Mouse (Mus musculus) heart, embryonic 16.5 days (tissue): ENCODE results near the gene Ptprf. TPM values are rescaled to one million over a fixed set of nuclear protein-coding genes. Genes with fewer than 3 reads are reported as not detected.

Experiments
- ATAC-seq: fragments of 200-750 bp; cut with Nextera tagmentation; replicated peaks from 2 replicates; pipeline ENCODE4 v1.8.0; 2017; ENCODE audit warnings: moderate number of reproducible peaks; ENCODE audit not compliant: insufficient read depth, low FRiP score; ENCODE audit errors: extremely low read depth
- H3K27ac ChIP-seq: fragments of 300-500 bp; sonication (generic); 2 replicates; pipeline ENCODE4 v1.5.1; 2014; ENCODE audit warnings: mild to moderate bottlenecking, low read length, control low read depth, moderate library complexity
- H3K27me3 ChIP-seq: fragments of 300-500 bp; sonication (generic); 2 replicates; pipeline ENCODE4 v1.6.1; 2014; ENCODE audit warnings: low read length, mixed read lengths; ENCODE audit not compliant: control insufficient read depth, insufficient read depth
- H3K36me3 ChIP-seq: fragments of 300-500 bp; sonication (generic); 2 replicates; pipeline ENCODE4 v1.6.1; 2014; ENCODE audit not compliant: control insufficient read depth, insufficient read depth
- H3K4me1 ChIP-seq: fragments of 300-500 bp; sonication (generic); 2 replicates; pipeline ENCODE4 v1.6.1; 2014; ENCODE audit warnings: low read length, mixed read lengths; ENCODE audit not compliant: control insufficient read depth, insufficient read depth
- H3K4me2 ChIP-seq: fragments of 300-500 bp; sonication (generic); 2 replicates; pipeline ENCODE4 v1.6.1; 2014; ENCODE audit warnings: low read depth, mild to moderate bottlenecking, control low read depth, low read length
- H3K4me3 ChIP-seq: fragments of 300-500 bp; sonication (generic); 2 replicates; pipeline ENCODE4 v1.5.1; 2014; ENCODE audit warnings: mild to moderate bottlenecking, control low read depth, low read length
- H3K9ac ChIP-seq: fragments of 300-500 bp; sonication (generic); 2 replicates; pipeline ENCODE4 v1.6.1; 2014; ENCODE audit warnings: low read length, control low read depth
- H3K9me3 ChIP-seq: fragments of 300-500 bp; sonication (generic); replicated peaks from 2 replicates; pipeline ENCODE4 v1.6.1; 2016; ENCODE audit warnings: low read length; ENCODE audit not compliant: control insufficient read depth
- WGBS: fragments of 180-500 bp; shearing (Covaris S2); extraction: QIAGEN DNeasy Blood & Tissue Kit; methylation state at CpG from one replicate; pipeline ENCODE4 v1.1.7; 2014; 5-methylcytosine and 5-hydroxymethylcytosine counted together
- polyA plus RNA-seq: library from polyadenylated mRNA; unstranded; fragments of >200 nt; fragmentation: Nextera tagmentation; extraction: Ambion mirVana; gene quantifications from 2 replicates; pipeline ENCODE4 v1.2.1, GENCODE M21; 2015

Gene Ptprf
- polyA plus RNA-seq, 1 experiment from 2014 or later: 22.9 TPM

- no peaks in the 10 kb centered on the region for H3K36me3 ChIP-seq
- 43% methylated on average over 9 of the region's 9 CpGs for WGBS
- no peak overlapping the region for H3K4me2 ChIP-seq
- no peaks in the 10 kb centered on the region for H3K9me3 ChIP-seq
- no peak overlapping the region for H3K4me3 ChIP-seq
- no peaks in the 10 kb centered on the region for H3K27me3 ChIP-seq
- no peak overlapping the region for H3K9ac ChIP-seq
- peak overlapping the region; percentile 5; the same call in 1 of the 2 replicates for H3K27ac ChIP-seq
- peak; percentile 56 for ATAC-seq
- H3K4me1 ChIP-seq: peaks cover 39% of the 10 kb centered on the region
Observed at GRCm38 (mm10) chr4:118276520-118277232, 14.5 kb downstream of the Ptprf start.

DNA sequence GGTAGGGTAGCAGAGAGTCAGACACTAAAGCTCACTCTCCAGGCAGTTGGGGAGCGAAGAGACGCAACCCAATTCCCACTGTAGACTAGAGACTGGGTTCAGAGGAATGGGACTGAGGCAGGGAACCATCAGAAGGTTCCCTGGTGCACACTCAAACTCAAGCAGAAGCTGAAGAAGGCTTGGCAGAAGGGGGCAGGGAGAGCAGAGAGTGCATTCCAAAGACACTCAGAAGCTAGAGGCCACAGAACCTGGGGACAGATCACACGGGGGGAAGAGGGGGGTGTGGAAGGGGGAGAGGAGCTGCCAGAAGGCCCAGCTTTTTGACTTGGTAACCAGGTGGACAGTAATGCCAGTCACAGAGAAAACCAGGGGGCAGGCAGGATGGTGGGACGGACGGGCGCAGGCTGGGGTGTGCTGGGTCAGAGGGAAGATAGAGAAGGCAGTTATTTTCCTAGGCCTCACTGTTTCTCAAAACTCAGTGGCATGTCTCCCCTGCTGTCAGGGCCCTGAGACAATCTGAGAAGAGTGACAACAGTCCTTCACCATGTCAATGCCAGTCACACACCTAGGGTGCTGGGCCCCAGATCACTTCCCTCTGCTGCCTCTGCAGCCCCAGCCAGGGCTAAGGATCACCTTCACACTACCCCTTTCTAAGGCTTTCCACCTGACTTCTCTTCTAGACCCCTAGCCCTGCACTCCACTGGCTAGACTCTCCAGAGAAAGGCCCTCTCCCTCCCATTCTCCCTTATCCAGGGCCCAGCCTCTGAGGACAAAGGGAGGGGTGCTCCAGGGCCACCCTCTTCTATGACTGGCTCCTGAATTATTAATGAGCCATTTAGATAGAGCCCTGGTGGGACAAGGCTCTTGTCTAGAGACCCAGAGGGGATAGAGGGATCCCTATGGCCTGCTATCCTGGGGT lies 15.3 kb downstream of the Ptprf start:
- no peaks in the 10 kb centered on the region for H3K27me3 ChIP-seq
- H3K4me1 ChIP-seq: peaks cover 42% of the 10 kb centered on the region
- H3K4me2 ChIP-seq: no peak overlapping the region
- H3K4me3 ChIP-seq: no peak overlapping the region
- peaks cover 2% of the 10 kb centered on the region; the same call in 1 of the 2 replicates for H3K9me3 ChIP-seq
- H3K27ac ChIP-seq: peak overlapping the region; percentile 5; the same call in 1 of the 2 replicates
- H3K36me3 ChIP-seq: peaks cover 4% of the 10 kb centered on the region; the same call in 1 of the 2 replicates
- peak; percentile 5; the same call in 1 of the 2 replicates for ATAC-seq
- WGBS: 68% methylated on average over 6 of the region's 6 CpGs
- no peak overlapping the region for H3K9ac ChIP-seq

DNA sequence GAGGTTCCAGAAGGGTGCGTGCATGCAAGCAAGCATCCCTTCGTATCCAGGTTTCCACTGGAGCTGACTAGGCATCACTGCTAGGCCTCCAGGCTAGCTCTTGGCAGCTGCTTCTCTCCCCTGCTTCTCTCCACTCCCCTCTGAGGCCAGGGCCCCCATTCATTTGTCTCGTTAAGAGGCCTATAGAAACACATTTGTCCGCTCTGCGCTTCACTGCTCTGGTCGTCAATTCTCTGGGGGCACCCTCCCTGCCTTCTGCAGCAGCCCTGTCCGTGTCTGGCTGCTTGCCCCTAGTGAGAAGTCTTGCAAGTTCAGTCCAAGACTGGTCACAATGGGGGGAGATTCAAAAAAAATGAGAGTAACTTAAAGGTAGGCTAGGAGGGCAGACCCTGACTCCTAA lies 16.7 kb downstream of the Ptprf start:
- no peak overlapping the region for H3K4me2 ChIP-seq
- WGBS: 57% methylated on average over 7 of the region's 7 CpGs
- H3K36me3 ChIP-seq: peaks cover 7% of the 10 kb centered on the region; the same call in 1 of the 2 replicates
- no peak overlapping the region for H3K9ac ChIP-seq
- ATAC-seq: no peak
- no peak overlapping the region for H3K4me3 ChIP-seq
- H3K27ac ChIP-seq: no peak overlapping the region
- H3K4me1 ChIP-seq: peaks cover 54% of the 10 kb centered on the region
- peaks cover 5% of the 10 kb centered on the region; the same call in 1 of the 2 replicates for H3K9me3 ChIP-seq
- H3K27me3 ChIP-seq: no peaks in the 10 kb centered on the region

GRCm38 (mm10) chr4:118273998-118274397 lies 17.2 kb downstream of the Ptprf start:
- H3K4me1 ChIP-seq: peaks cover 57% of the 10 kb centered on the region
- H3K4me3 ChIP-seq: no peak overlapping the region
- peaks cover 7% of the 10 kb centered on the region; the same call in 1 of the 2 replicates for H3K36me3 ChIP-seq
- no peak overlapping the region for H3K9ac ChIP-seq
- no peak for ATAC-seq
- H3K27ac ChIP-seq: no peak overlapping the region
- no peaks in the 10 kb centered on the region for H3K27me3 ChIP-seq
- WGBS: 78% methylated on average over 8 of the region's 8 CpGs
- no peak overlapping the region for H3K4me2 ChIP-seq
- H3K9me3 ChIP-seq: peaks cover 5% of the 10 kb centered on the region; the same call in 1 of the 2 replicates

GRCm38 (mm10) chr4:118273545-118273944 lies 17.7 kb downstream of the Ptprf start:
- H3K4me1 ChIP-seq: peaks cover 57% of the 10 kb centered on the region
- no peak for ATAC-seq
- WGBS: 56% methylated on average over 5 of the region's 5 CpGs
- H3K4me3 ChIP-seq: no peak overlapping the region
- peak overlapping the region; percentile 1; the same call in 1 of the 2 replicates for H3K27ac ChIP-seq
- H3K36me3 ChIP-seq: peaks cover 9% of the 10 kb centered on the region; the same call in 1 of the 2 replicates
- no peak overlapping the region for H3K4me2 ChIP-seq
- H3K9me3 ChIP-seq: peaks cover 5% of the 10 kb centered on the region; the same call in 1 of the 2 replicates
- no peaks in the 10 kb centered on the region for H3K27me3 ChIP-seq
- H3K9ac ChIP-seq: no peak overlapping the region

DNA sequence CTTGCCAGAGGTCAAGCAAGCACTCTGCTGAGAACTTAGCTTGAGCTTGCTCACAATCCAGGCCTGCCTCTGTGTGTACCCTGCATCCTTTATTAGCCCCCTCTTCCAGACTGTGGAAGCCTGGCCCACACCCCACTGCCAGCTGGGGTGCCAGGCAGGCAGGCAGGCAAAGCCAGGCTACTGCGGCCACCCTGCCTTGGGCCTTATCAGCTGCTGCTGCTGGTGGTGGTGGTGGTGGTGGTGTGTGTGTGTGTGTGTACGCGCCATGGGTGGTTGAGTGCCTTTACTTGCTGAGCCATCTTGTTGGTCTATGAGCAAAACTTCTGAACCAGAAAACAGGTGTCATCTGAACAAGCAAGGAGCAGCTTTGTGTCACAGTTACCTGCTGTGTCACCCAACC lies 18.3 kb downstream of the Ptprf start:
- H3K27ac ChIP-seq: peak overlapping the region; percentile 54; the same call in 1 of the 2 replicates
- WGBS: 80% methylated on average over 3 of the region's 3 CpGs
- H3K4me2 ChIP-seq: no peak overlapping the region
- no peak for ATAC-seq
- H3K36me3 ChIP-seq: peaks cover 9% of the 10 kb centered on the region; the same call in 1 of the 2 replicates
- peaks cover 60% of the 10 kb centered on the region for H3K4me1 ChIP-seq
- no peak overlapping the region for H3K9ac ChIP-seq
- H3K27me3 ChIP-seq: no peaks in the 10 kb centered on the region
- H3K9me3 ChIP-seq: peaks cover 5% of the 10 kb centered on the region; the same call in 1 of the 2 replicates
- no peak overlapping the region for H3K4me3 ChIP-seq

GRCm38 (mm10) chr4:118272258-118272657 lies 18.9 kb downstream of the Ptprf start:
- Histone ChIP-seq H3K27me3 (no peaks in the 10 kb centered on the region), H3K36me3 (peaks cover 9% of the 10 kb centered on the region; the same call in 1 of the 2 replicates), H3K4me1 (peaks cover 60% of the 10 kb centered on the region), H3K4me3 (no peak overlapping the region), H3K9me3 (peaks cover 5% of the 10 kb centered on the region; the same call in 1 of the 2 replicates), H3K4me2 (no peak overlapping the region), H3K27ac (peak overlapping the region; percentile 54), H3K9ac (no peak overlapping the region)
- no peak for ATAC-seq
- WGBS: 63% methylated on average over 5 of the region's 5 CpGs

GRCm38 (mm10) chr4:118271556-118272074 lies 19.6 kb downstream of the Ptprf start:
- Histone ChIP-seq H3K27ac (peak overlapping the region; percentile 38), H3K27me3 (no peaks in the 10 kb centered on the region), H3K36me3 (peaks cover 9% of the 10 kb centered on the region; the same call in 1 of the 2 replicates), H3K4me2 (no peak overlapping the region), H3K9ac (no peak overlapping the region), H3K9me3 (peaks cover 5% of the 10 kb centered on the region; the same call in 1 of the 2 replicates), H3K4me1 (peaks cover 57% of the 10 kb centered on the region), H3K4me3 (no peak overlapping the region)
- 80% methylated on average over 9 of the region's 9 CpGs for WGBS
- no peak for ATAC-seq
